ENCODE assay signal across 10 mouse cellular contexts in the genomic region with DNA sequence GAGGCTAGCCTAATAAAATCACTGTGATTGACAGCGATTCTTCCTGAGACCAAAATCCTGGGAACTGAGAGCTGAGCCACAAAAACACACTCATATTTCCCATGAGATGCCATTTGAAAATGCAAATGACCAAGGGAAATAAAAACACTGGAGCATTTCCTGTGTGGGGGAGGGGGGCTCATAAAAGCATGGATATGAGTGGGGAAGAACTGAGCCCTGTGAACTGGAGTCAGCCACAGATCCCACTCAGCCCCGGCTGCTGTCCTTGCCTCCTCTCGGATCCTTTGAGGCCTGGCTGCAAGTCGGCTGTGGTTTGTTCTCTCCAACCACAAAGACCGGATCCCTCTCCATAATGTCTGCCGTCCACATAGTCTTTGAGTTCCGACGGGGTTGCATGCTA.
DNase-seq lines count a peak whose midpoint lies in the region; ATAC-seq and TF ChIP-seq lines count a peak whose summit lies in the region.
"Had no signal": no experiment of that assay in that cellular context is flagged by ENCODE, and none has a peak within 500 bp of the region (broad histone marks: within the 10 kb centered on the region; RNA-seq: fewer than 3 reads in every experiment).

No protein-coding gene starts in this region.

- no peaks in the 10 kb centered on the region for H3K36me3 ChIP-seq in lung, embryonic 15.5 days
- H3K36me3 ChIP-seq in embryonic facial prominence, embryonic 14.5 days (ENCODE audit: control insufficient read depth, insufficient read depth, low read length), result no peaks in the 10 kb centered on the region
- no peaks in the 10 kb centered on the region for H3K36me3 ChIP-seq in kidney, embryonic 14.5 days (ENCODE audit: control insufficient read depth, insufficient read depth, low read length)
- H3K36me3 ChIP-seq in midbrain, postnatal 0 days (ENCODE audit: insufficient read depth, low read length), result no peaks in the 10 kb centered on the region

- no peaks in the 10 kb centered on the region for H3K27me3 ChIP-seq in lung, embryonic 15.5 days
- H3K27me3 ChIP-seq in embryonic facial prominence, embryonic 14.5 days (replicated peaks; ENCODE audit: control insufficient read depth, insufficient read depth, low read length), result no peaks in the 10 kb centered on the region
- no peaks in the 10 kb centered on the region for H3K27me3 ChIP-seq in kidney, embryonic 14.5 days (ENCODE audit: control insufficient read depth, insufficient read depth, low read length)
- H3K27me3 ChIP-seq in midbrain, postnatal 0 days (ENCODE audit: insufficient read depth, low read length), result no peaks in the 10 kb centered on the region

- no peak for TF ChIP-seq CTCF in midbrain, postnatal 0 days (IDR thresholded peaks at IDR 0.05)

- H3K27ac ChIP-seq in lung, embryonic 15.5 days, result peak overlapping the region; percentile 39; the same call in 1 of the 2 replicates
- H3K27ac ChIP-seq in embryonic facial prominence, embryonic 14.5 days (replicated peaks; ENCODE audit: low read depth, low read length), result peak overlapping the region; percentile 78
- H3K27ac ChIP-seq in kidney, embryonic 14.5 days (ENCODE audit: low read depth, low read length), result peak overlapping the region; percentile 43; the same call in 1 of the 2 replicates
- H3K27ac ChIP-seq in midbrain, postnatal 0 days (ENCODE audit: low read depth, low read length), result no peak overlapping the region

- no peak overlapping the region for H3K4me2 ChIP-seq in lung, embryonic 15.5 days
- no peak overlapping the region for H3K4me2 ChIP-seq in embryonic facial prominence, embryonic 14.5 days (ENCODE audit: low read depth, low read length)
- H3K4me2 ChIP-seq in kidney, embryonic 14.5 days (replicated peaks; ENCODE audit: low read depth, low read length), result no peak overlapping the region
- H3K4me2 ChIP-seq in midbrain, postnatal 0 days (ENCODE audit: low read depth, low read length, poor library complexity, severe bottlenecking), result no peak overlapping the region

- no peak overlapping the region for H3K4me3 ChIP-seq in lung, embryonic 15.5 days
- no peak overlapping the region for H3K4me3 ChIP-seq in embryonic facial prominence, embryonic 14.5 days (ENCODE audit: low read depth, low read length)
- H3K4me3 ChIP-seq in kidney, embryonic 14.5 days (ENCODE audit: low read length), result no peak overlapping the region
- no peak overlapping the region for H3K4me3 ChIP-seq in midbrain, postnatal 0 days (ENCODE audit: low read depth, low read length)

- H3K4me1 ChIP-seq in lung, embryonic 15.5 days, result peaks cover 57% of the 10 kb centered on the region
- peaks cover 57% of the 10 kb centered on the region for H3K4me1 ChIP-seq in embryonic facial prominence, embryonic 14.5 days (ENCODE audit: control insufficient read depth, insufficient read depth, low read length)
- peaks cover 26% of the 10 kb centered on the region for H3K4me1 ChIP-seq in kidney, embryonic 14.5 days (ENCODE audit: control insufficient read depth, insufficient read depth, low read length)
- peaks cover 3% of the 10 kb centered on the region; the same call in 1 of the 2 replicates for H3K4me1 ChIP-seq in midbrain, postnatal 0 days (ENCODE audit: insufficient read depth, low read length)

- no peak for DNase-seq in lung, postnatal 25 days (ENCODE audit: low spot score)
- DNase-seq in embryonic facial prominence, embryonic 14.5 days (ENCODE audit: low spot score), result peak; percentile 61
- no peak for DNase-seq in midbrain, postnatal 0 days (ENCODE audit: low spot score)
- no peak for DNase-seq in layer of hippocampus, adult 9-10 months (ENCODE audit: low spot score)
- no peak for DNase-seq in spleen, adult 18-20 months
- DNase-seq: adrenal gland, postnatal 10 days; gastrocnemius, postnatal 10 days; thymus, postnatal 36 days had no signal

- no peak for ATAC-seq in lung, embryonic 15.5 days (ENCODE audit: borderline replicate concordance, extremely low read depth, low FRiP score, low TSS enrichment)
- ATAC-seq in embryonic facial prominence, embryonic 14.5 days (ENCODE audit: low read depth), result peak; percentile 34; the same call in 1 of the 2 replicates
- ATAC-seq in kidney, embryonic 14.5 days (ENCODE audit: low FRiP score, low TSS enrichment), result 0 out of 2 replicates have a peak, but pooled peaks have one; percentile 30
- ATAC-seq in midbrain, postnatal 0 days (ENCODE audit: low FRiP score), result peak; percentile 38; the same call in 1 of the 2 replicates

- H3K9ac ChIP-seq in lung, embryonic 15.5 days, result no peak overlapping the region
- no peak overlapping the region for H3K9ac ChIP-seq in embryonic facial prominence, embryonic 14.5 days (ENCODE audit: low read depth, low read length)
- no peak overlapping the region for H3K9ac ChIP-seq in kidney, embryonic 14.5 days (ENCODE audit: low read depth, low read length)
- H3K9ac ChIP-seq in midbrain, postnatal 0 days (replicated peaks; ENCODE audit: low read length, poor library complexity, severe bottlenecking), result no peak overlapping the region

- WGBS in lung, embryonic 15.5 days, result 62% methylated on average over 8 of the region's 8 CpGs
- WGBS in embryonic facial prominence, embryonic 14.5 days, result 34% methylated on average over 8 of the region's 8 CpGs
- WGBS in kidney, embryonic 14.5 days, result 55% methylated on average over 8 of the region's 8 CpGs
- WGBS in midbrain, postnatal 0 days, result 75% methylated on average over 8 of the region's 8 CpGs

- no peaks in the 10 kb centered on the region for H3K9me3 ChIP-seq in lung, embryonic 15.5 days
- no peaks in the 10 kb centered on the region for H3K9me3 ChIP-seq in embryonic facial prominence, embryonic 14.5 days (ENCODE audit: control insufficient read depth, low read length)
- no peaks in the 10 kb centered on the region for H3K9me3 ChIP-seq in kidney, embryonic 14.5 days (ENCODE audit: control insufficient read depth, low read length)
- no peaks in the 10 kb centered on the region for H3K9me3 ChIP-seq in midbrain, postnatal 0 days (ENCODE audit: low read length)
